Mouse (Mus musculus) limb, embryonic 11.5 days (tissue): ENCODE measurements around the gene Phykpl. TPM values are rescaled to one million over a fixed set of nuclear protein-coding genes. Genes with fewer than 3 reads are reported as not detected.

Experiments used
- ATAC-seq: fragments of 200-750 bp; cut with Nextera tagmentation; 2 replicates; pipeline ENCODE4 v1.8.0; 2017; ENCODE audit warnings: low read depth; ENCODE audit not compliant: insufficient number of reproducible peaks, low FRiP score, low TSS enrichment
- DNase-seq: peaks from one replicate; pipeline ENCODE4 v3.0.0-alpha.2; 2015; ENCODE audit warnings: low spot score
- H3K27ac ChIP-seq: fragments of 300-500 bp; sonication (generic); replicated peaks from 2 replicates; pipeline ENCODE4 v1.5.1; 2014; ENCODE audit warnings: low read depth, mild to moderate bottlenecking, low read length
- H3K27me3 ChIP-seq: fragments of 300-500 bp; sonication (generic); 2 replicates; pipeline ENCODE4 v1.6.1; 2014; ENCODE audit warnings: mild to moderate bottlenecking, low read length, mixed read lengths; ENCODE audit not compliant: control insufficient read depth, insufficient read depth
- H3K36me3 ChIP-seq: fragments of 300-500 bp; sonication (generic); 2 replicates; pipeline ENCODE4 v1.6.1; 2014; ENCODE audit warnings: mild to moderate bottlenecking, low read length, moderate library complexity, mixed read lengths; ENCODE audit not compliant: control insufficient read depth, insufficient read depth
- H3K4me1 ChIP-seq: fragments of 300-500 bp; sonication (generic); 2 replicates; pipeline ENCODE4 v1.6.1; 2014; ENCODE audit warnings: low read length, mixed read lengths; ENCODE audit not compliant: control insufficient read depth, insufficient read depth
- H3K4me2 ChIP-seq: fragments of 300-500 bp; sonication (generic); 2 replicates; pipeline ENCODE4 v1.6.1; 2014; ENCODE audit warnings: low read depth, mild to moderate bottlenecking, moderate library complexity; ENCODE audit not compliant: severe bottlenecking
- H3K4me3 ChIP-seq: fragments of 300-500 bp; sonication (generic); 2 replicates; pipeline ENCODE4 v1.5.1; 2014; ENCODE audit warnings: low read depth, low read length
- H3K9ac ChIP-seq: fragments of 300-500 bp; sonication (generic); 2 replicates; pipeline ENCODE4 v1.6.1; 2014; ENCODE audit warnings: mild to moderate bottlenecking, low read length
- H3K9me3 ChIP-seq: fragments of 300-500 bp; sonication (generic); 2 replicates; pipeline ENCODE4 v1.6.1; 2016; ENCODE audit warnings: low read length; ENCODE audit not compliant: control insufficient read depth
- WGBS: fragments of 180-500 bp; shearing (Covaris S2); extraction: QIAGEN DNeasy Blood & Tissue Kit; methylation state at CpG from one replicate; pipeline ENCODE4 v1.1.7; 2014; 5-methylcytosine and 5-hydroxymethylcytosine counted together
- polyA plus RNA-seq: library from polyadenylated mRNA; unstranded; fragments of >200 nt; fragmentation: Nextera tagmentation; extraction: Ambion mirVana; gene quantifications from 2 replicates; pipeline ENCODE4 v1.2.1, GENCODE M21; 2014

The Phykpl gene
- polyA plus RNA-seq, 1 experiment from 2014 or later = 11.0 TPM

DNA sequence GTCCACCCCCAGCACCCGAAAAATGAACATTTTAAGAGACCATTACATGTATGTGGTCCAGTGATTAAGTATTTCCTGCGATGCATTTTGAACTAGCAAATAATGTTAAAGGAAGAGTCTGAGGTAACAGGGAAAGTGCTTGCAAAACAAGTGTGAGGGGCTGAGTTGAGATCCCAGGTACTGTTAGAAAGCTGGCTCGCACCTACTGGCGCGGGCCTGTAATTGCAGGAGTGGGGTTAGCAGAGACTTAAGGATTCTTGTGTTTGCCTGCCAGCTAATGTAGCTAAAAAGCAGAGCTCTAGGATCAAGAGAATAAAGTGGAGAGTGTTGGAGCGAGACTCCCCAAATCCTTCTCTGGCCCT lies 51.7 kb downstream of the Phykpl start:
- Histone ChIP-seq H3K9me3 (no peaks in the 10 kb centered on the region), H3K4me2 (peak overlapping the region; percentile 76), H3K4me1 (peaks cover 9% of the 10 kb centered on the region), H3K27me3 (no peaks in the 10 kb centered on the region), H3K9ac (peak overlapping the region; percentile 72), H3K36me3 (no peaks in the 10 kb centered on the region), H3K4me3 (peak overlapping the region; percentile 72), H3K27ac (no peak overlapping the region)
- peak; percentile 84 for DNase-seq
- no peak for ATAC-seq
- 5% methylated on average over 6 of the region's 6 CpGs for WGBS

DNA sequence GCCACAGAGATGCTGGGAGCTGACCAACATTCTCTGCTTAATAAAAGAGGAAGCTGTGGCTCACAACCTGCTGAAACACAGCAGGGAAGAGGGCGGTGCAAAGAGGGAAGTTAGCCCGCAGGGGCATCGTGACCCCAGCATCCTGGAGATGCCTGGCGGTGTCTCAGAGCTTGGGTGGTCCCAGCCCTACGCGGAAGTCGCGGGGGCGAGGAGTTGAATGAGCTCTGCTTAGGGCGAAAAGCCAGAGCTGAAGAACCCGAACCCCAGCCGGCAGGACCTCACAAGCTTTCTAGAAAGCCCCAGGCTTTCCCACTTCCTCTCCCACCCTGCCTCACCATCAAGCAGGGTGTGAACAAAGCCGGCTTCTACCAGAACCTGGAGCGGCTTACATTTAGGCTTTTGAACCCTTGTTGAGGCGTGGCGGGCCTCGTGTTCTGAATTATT lies 53.4 kb downstream of the Phykpl start:
- Histone ChIP-seq H3K9ac (peak overlapping the region; percentile 47), H3K36me3 (no peaks in the 10 kb centered on the region), H3K27ac (peak overlapping the region; percentile 81), H3K27me3 (no peaks in the 10 kb centered on the region), H3K4me2 (peak overlapping the region; percentile 36), H3K9me3 (no peaks in the 10 kb centered on the region), H3K4me1 (peaks cover 9% of the 10 kb centered on the region), H3K4me3 (peak overlapping the region; percentile 6; the same call in 1 of the 2 replicates)
- ATAC-seq = 0 out of 2 replicates have a peak, but pooled peaks have one; percentile 12
- 2% methylated on average over 17 of the region's 17 CpGs for WGBS
- DNase-seq = peak; percentile 82

DNA sequence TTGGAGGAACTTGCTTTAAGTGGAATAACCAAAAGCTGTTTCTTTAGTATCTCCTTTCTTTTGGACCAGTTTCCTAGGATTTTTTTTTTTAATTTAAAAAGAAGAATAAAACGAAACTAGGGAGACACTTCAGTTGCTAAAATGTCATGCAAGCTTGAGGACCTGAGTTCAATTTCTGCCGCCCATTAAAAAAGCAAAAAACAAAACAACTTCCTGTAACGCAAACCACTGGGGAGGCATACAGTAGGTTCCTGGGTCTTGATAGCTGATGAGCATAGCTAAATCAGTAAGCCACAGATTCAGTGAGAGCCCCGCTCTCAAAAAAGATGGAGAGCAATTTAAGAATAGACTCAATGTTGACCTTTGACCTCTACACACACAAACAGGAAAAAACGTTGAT lies 53.9 kb downstream of the Phykpl start:
- no peaks in the 10 kb centered on the region for H3K36me3 ChIP-seq
- H3K9ac ChIP-seq = no peak overlapping the region; the same call in 1 of the 2 replicates
- 70% methylated on average over 5 of the region's 5 CpGs for WGBS
- no peak overlapping the region for H3K4me3 ChIP-seq
- no peak for ATAC-seq
- no peak overlapping the region; the same call in 1 of the 2 replicates for H3K4me2 ChIP-seq
- no peaks in the 10 kb centered on the region for H3K9me3 ChIP-seq
- H3K27ac ChIP-seq = peak overlapping the region; percentile 81; the same call in 1 of the 2 replicates
- no peaks in the 10 kb centered on the region for H3K27me3 ChIP-seq
- H3K4me1 ChIP-seq = peaks cover 9% of the 10 kb centered on the region
- DNase-seq = no peak

DNA sequence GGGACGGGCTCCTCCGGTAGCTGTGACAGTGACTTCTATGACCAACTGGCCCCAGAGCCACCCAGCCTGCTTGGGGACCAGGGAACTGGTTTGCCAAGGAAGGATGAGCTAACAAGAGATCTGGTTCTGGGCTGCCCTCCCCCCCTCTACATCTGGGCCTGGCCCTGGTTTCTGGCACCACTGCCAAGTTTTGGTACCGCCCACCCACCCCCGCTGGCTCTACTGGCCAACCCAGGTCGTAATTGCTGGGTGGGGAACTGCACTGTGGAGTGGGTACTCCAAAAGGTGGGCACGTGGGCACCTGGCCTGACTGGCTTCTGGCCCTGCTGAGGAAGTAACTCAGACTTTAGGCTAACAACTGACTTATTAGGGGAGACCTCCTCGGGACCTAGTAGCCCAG lies 56.2 kb downstream of the Phykpl start:
- no peak overlapping the region for H3K4me2 ChIP-seq
- H3K4me3 ChIP-seq = no peak overlapping the region
- H3K27me3 ChIP-seq = no peaks in the 10 kb centered on the region
- 86% methylated on average over 7 of the region's 7 CpGs for WGBS
- H3K9me3 ChIP-seq = no peaks in the 10 kb centered on the region
- peaks cover 11% of the 10 kb centered on the region for H3K4me1 ChIP-seq
- no peak overlapping the region for H3K27ac ChIP-seq
- peaks cover 4% of the 10 kb centered on the region; the same call in 1 of the 2 replicates for H3K36me3 ChIP-seq
- no peak for DNase-seq
- no peak for ATAC-seq
- no peak overlapping the region for H3K9ac ChIP-seq

DNA sequence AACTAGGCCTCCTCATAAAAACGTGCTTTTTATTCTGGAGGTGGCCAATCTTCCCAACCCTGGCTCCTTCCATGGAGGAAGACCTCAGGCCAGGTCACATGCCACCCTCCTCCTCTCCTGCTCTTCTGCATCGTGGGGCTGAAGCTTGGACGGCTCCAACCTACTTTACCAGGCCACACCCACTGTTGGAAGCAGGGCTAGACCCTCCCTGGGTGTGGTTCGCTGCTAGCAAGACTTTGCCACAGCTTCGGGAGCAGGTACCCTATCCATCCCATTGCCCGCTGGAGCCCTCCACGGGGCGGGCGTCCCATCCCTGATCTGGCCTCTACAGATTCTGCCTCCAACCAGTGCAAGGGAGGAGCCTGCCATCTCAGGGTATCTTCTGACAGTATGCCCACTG lies 58.6 kb downstream of the Phykpl start:
- H3K9me3 ChIP-seq = no peaks in the 10 kb centered on the region
- no peak overlapping the region for H3K27ac ChIP-seq
- DNase-seq = no peak
- 76% methylated on average over 9 of the region's 9 CpGs for WGBS
- no peak overlapping the region for H3K4me2 ChIP-seq
- H3K9ac ChIP-seq = no peak overlapping the region; the same call in 1 of the 2 replicates
- H3K36me3 ChIP-seq = peaks cover 4% of the 10 kb centered on the region; the same call in 1 of the 2 replicates
- H3K4me1 ChIP-seq = peaks cover 22% of the 10 kb centered on the region
- no peaks in the 10 kb centered on the region for H3K27me3 ChIP-seq
- ATAC-seq = no peak
- H3K4me3 ChIP-seq = no peak overlapping the region

DNA sequence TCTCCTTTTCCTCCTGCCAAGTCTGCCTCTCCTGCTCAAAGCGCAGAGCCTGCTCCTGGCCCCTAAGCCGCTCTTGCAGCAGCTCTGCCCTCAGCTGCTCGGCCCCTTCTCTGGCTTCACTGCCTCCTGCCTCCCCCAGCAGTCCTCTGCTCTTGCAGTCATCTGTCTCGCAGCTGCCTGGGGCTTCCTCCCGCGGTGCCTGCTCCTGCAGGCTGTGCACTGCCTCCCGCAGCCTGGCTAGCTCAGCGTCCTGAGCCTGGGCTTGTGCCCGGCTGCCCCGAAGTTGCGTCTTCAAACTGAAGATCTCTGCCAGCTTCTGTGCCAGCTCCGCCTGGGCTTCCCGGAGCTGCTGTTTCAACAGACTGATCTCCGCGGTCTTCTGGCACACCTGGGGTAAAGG lies 59.2 kb downstream of the Phykpl start:
- no peak overlapping the region for H3K4me2 ChIP-seq
- no peaks in the 10 kb centered on the region for H3K9me3 ChIP-seq
- peak overlapping the region; percentile 52; the same call in 1 of the 2 replicates for H3K27ac ChIP-seq
- H3K9ac ChIP-seq = peak overlapping the region; percentile 30
- ATAC-seq = no peak
- H3K4me3 ChIP-seq = no peak overlapping the region
- H3K36me3 ChIP-seq = peaks cover 4% of the 10 kb centered on the region; the same call in 1 of the 2 replicates
- peaks cover 27% of the 10 kb centered on the region for H3K4me1 ChIP-seq
- no peaks in the 10 kb centered on the region for H3K27me3 ChIP-seq
- DNase-seq = peak; percentile 34
- WGBS = 53% methylated on average over 15 of the region's 15 CpGs

DNA sequence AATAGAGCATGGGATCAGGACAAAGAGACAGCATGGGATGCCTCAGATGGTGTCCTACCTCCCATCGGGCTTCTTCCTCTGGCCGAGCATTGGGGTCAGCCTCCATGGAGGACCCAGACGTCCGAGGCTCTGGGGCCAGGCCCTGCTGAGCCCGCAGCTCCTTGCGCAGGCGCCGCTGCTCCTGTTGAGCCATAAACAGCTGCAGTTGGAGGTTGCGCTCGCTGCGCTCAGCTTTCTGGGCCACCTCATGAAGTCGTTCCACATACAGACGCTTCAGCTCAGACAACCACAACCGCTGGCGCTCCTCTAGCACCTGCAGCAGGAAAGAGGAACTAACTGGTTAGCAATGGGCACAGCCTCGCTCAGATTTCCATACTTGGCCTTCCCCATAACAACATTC lies 59.7 kb downstream of the Phykpl start:
- ATAC-seq = no peak
- H3K4me1 ChIP-seq = peaks cover 31% of the 10 kb centered on the region
- no peaks in the 10 kb centered on the region for H3K9me3 ChIP-seq
- peaks cover 4% of the 10 kb centered on the region; the same call in 1 of the 2 replicates for H3K36me3 ChIP-seq
- DNase-seq = no peak
- WGBS = 65% methylated on average over 16 of the region's 16 CpGs
- H3K9ac ChIP-seq = peak overlapping the region; percentile 27; the same call in 1 of the 2 replicates
- H3K4me2 ChIP-seq = no peak overlapping the region
- H3K27me3 ChIP-seq = no peaks in the 10 kb centered on the region
- no peak overlapping the region; the same call in 1 of the 2 replicates for H3K27ac ChIP-seq
- no peak overlapping the region for H3K4me3 ChIP-seq

DNA sequence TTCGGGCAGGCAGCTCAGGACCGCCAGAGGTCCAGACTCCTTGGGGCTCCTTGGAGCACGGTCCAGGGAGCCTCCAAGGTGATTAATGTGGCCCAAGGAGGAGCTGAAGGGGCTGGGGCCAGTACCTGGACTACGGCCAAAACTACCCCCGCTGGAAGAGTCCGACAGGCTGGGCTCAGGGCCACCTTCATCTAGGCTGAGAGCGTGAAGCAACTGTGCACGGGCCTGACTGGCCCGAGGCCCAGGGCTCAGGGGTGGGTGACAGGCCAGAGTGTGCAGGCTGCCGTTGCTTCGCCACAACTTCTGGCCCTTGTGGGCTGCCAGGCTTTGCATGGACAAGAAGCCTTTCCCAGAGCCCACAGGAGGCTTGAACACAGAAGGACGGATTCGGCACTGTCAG lies 60.7 kb downstream of the Phykpl start:
- DNase-seq (no peak), ATAC-seq (no peak)
- Histone ChIP-seq H3K9me3 (no peaks in the 10 kb centered on the region), H3K9ac (no peak overlapping the region), H3K27ac (no peak overlapping the region), H3K4me1 (peaks cover 40% of the 10 kb centered on the region), H3K4me3 (no peak overlapping the region), H3K36me3 (peaks cover 4% of the 10 kb centered on the region; the same call in 1 of the 2 replicates), H3K27me3 (no peaks in the 10 kb centered on the region), H3K4me2 (no peak overlapping the region)
- 92% methylated on average over 13 of the region's 13 CpGs for WGBS

DNA sequence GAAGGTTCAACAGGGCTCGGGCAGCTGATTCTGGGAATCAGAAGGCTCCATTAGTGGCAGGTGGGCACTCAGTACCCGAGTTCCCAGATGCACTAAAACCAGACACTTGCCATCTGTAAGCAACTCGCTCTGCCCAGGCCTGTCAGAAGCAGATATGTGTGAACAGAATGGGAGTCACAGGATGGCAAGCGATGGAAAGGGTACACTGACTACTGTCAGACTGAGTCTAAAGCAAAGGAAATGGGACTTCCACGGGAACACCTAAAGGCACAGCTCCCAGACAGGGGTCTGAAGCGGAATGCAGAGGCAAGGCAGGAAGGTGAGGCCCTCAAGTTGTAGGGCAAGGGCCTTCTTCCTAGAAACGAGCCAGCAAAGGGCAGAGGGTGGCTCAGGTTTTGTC lies 61.7 kb downstream of the Phykpl start:
- Histone ChIP-seq H3K4me1 (peaks cover 44% of the 10 kb centered on the region), H3K4me2 (no peak overlapping the region), H3K36me3 (peaks cover 4% of the 10 kb centered on the region; the same call in 1 of the 2 replicates), H3K27ac (no peak overlapping the region; the same call in 1 of the 2 replicates), H3K4me3 (no peak overlapping the region), H3K9ac (no peak overlapping the region), H3K27me3 (no peaks in the 10 kb centered on the region), H3K9me3 (no peaks in the 10 kb centered on the region)
- DNase-seq = no peak
- 74% methylated on average over 7 of the region's 7 CpGs for WGBS
- no peak for ATAC-seq
